Mouse (Mus musculus) stomach, embryonic 16.5 days (tissue): ENCODE measurements at regions not wholly inside any gene's neighbourhood (a gene's known extent, or its start where the extent isn't known, plus 50 kb on each side); places are given as distances from the start of the nearest gene placed in this dataset.

Source experiments
- ATAC-seq: fragments of 200-750 bp; cut with Nextera tagmentation; 2 replicates; pipeline ENCODE4 v1.8.0; 2017; ENCODE audit warnings: moderate number of reproducible peaks, moderate TSS enrichment; ENCODE audit not compliant: insufficient read depth, low FRiP score
- H3K27ac ChIP-seq: fragments of 300-500 bp; sonication (generic); 2 replicates; pipeline ENCODE4 v1.5.1; 2014; ENCODE audit warnings: low read length
- H3K27me3 ChIP-seq: fragments of 300-500 bp; sonication (generic); 2 replicates; pipeline ENCODE4 v1.6.1; 2014; ENCODE audit warnings: low read length, control low read depth, mixed read lengths; ENCODE audit not compliant: control insufficient read depth, insufficient read depth
- H3K36me3 ChIP-seq: fragments of 300-500 bp; sonication (generic); 2 replicates; pipeline ENCODE4 v1.6.1; 2014; ENCODE audit warnings: low read length; ENCODE audit not compliant: control insufficient read depth, insufficient read depth
- H3K4me1 ChIP-seq: fragments of 300-500 bp; sonication (generic); 2 replicates; pipeline ENCODE4 v1.6.1; 2014; ENCODE audit warnings: low read length, control low read depth, mixed read lengths; ENCODE audit not compliant: control insufficient read depth, insufficient read depth
- H3K4me2 ChIP-seq: fragments of 300-500 bp; sonication (generic); 2 replicates; pipeline ENCODE4 v1.6.1; 2014; ENCODE audit warnings: low read depth, low read length, mixed read lengths
- H3K4me3 ChIP-seq: fragments of 300-500 bp; sonication (generic); replicated peaks from 2 replicates; pipeline ENCODE4 v1.5.1; 2014; ENCODE audit warnings: mild to moderate bottlenecking, low read length
- H3K9ac ChIP-seq: fragments of 300-500 bp; sonication (generic); 2 replicates; pipeline ENCODE4 v1.6.1; 2014; ENCODE audit warnings: low read length
- H3K9me3 ChIP-seq: fragments of 300-500 bp; sonication (generic); replicated peaks from 2 replicates; pipeline ENCODE4 v1.6.1; 2016; ENCODE audit warnings: low read length, control low read depth; ENCODE audit not compliant: control insufficient read depth
- WGBS: fragments of 180-500 bp; shearing (Covaris S2); extraction: QIAGEN DNeasy Blood & Tissue Kit; methylation state at CpG from one replicate; pipeline ENCODE4 v1.1.7; 2014; 5-methylcytosine and 5-hydroxymethylcytosine counted together

DNA sequence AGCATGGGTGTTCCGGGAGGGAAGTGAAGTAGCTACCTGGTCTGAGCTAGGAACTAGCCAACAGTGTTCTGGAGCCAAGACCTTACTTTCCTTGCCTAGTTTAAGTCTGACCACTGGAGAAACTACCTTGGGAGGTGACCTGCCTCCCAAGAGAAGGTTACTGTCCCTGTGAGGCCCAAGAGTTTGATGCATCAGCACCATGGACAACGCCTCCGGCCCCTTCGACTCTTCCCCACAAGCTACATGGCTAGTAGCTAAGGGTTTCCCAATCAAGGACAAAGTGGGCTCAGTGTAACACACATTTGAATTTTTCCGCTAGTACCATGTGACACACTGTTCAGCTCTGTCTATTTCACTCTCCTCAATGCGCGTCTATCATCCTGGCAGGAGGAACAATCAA, 171.7 kb upstream of the Zdhhc25 start:
- no peak overlapping the region for H3K9ac ChIP-seq
- ATAC-seq, result no peak
- H3K4me1 ChIP-seq, result no peaks in the 10 kb centered on the region
- no peak overlapping the region for H3K27ac ChIP-seq
- no peaks in the 10 kb centered on the region for H3K36me3 ChIP-seq
- no peaks in the 10 kb centered on the region for H3K27me3 ChIP-seq
- H3K4me2 ChIP-seq, result no peak overlapping the region
- H3K9me3 ChIP-seq, result no peaks in the 10 kb centered on the region
- WGBS, result 66% methylated on average over 7 of the region's 7 CpGs
- no peak overlapping the region for H3K4me3 ChIP-seq

- Histone ChIP-seq H3K27ac (no peak overlapping the region), H3K4me3 (no peak overlapping the region), H3K36me3 (no peaks in the 10 kb centered on the region), H3K4me2 (no peak overlapping the region), H3K27me3 (no peaks in the 10 kb centered on the region), H3K9ac (no peak overlapping the region), H3K4me1 (no peaks in the 10 kb centered on the region), H3K9me3 (no peaks in the 10 kb centered on the region)
- no peak for ATAC-seq
- 88% methylated on average over 7 of the region's 7 CpGs for WGBS
These were observed 169.2 kb upstream of the Zdhhc25 start for GRCm38 (mm10) chr15:88430941-88431340.

DNA sequence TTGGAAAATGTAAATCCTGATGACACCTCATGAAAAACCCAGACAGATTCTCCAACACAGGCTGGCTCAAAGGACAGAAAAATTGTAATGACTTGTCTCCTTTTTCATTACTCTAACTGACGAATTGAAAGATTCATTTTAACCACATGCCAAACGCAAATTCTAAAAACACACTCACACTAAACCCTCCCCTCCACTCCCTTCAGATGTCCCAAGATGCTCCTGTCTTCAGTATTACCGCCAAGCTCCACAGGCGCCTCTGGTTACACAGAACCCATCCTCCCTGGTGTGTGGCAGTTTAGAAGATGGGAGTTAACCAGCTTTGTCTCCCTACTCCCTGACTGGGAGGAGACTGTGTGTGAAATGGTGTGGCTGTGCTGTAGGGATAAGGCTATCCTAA, 151.8 kb upstream of the Zdhhc25 start:
- Histone ChIP-seq H3K4me3 (no peak overlapping the region), H3K27ac (no peak overlapping the region), H3K4me2 (no peak overlapping the region), H3K9me3 (no peaks in the 10 kb centered on the region), H3K4me1 (no peaks in the 10 kb centered on the region), H3K36me3 (no peaks in the 10 kb centered on the region), H3K9ac (no peak overlapping the region), H3K27me3 (no peaks in the 10 kb centered on the region)
- ATAC-seq, result no peak
- 68% methylated on average over 4 of the region's 4 CpGs for WGBS

- H3K9me3 ChIP-seq, result no peaks in the 10 kb centered on the region
- no peak for ATAC-seq
- 85% methylated on average over 6 of the region's 6 CpGs for WGBS
- H3K27ac ChIP-seq, result no peak overlapping the region
- no peaks in the 10 kb centered on the region for H3K4me1 ChIP-seq
- H3K4me2 ChIP-seq, result no peak overlapping the region
- H3K9ac ChIP-seq, result no peak overlapping the region
- H3K4me3 ChIP-seq, result no peak overlapping the region
- H3K27me3 ChIP-seq, result no peaks in the 10 kb centered on the region
- H3K36me3 ChIP-seq, result no peaks in the 10 kb centered on the region
These were observed 148.9 kb upstream of the Zdhhc25 start for GRCm38 (mm10) chr15:88451241-88451640.

DNA sequence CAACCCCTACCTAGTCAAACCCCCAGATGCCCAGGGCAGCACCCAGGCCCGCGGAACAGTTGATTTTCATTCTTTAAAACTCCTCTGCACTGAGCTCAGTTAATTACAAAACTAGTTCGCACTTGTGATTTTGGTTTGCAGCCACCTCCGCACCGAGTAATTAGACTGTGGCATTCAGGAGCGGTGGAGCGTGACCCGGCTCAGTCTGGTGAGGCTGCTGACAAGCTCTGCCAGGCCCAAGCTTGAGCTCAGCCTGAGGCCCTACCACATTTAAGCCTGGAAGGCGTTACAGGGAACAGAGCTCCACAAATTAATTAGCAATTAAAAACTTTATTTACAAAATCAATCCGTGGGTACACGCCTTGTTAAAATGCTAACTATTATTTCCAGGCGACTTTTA, 132.0 kb upstream of the Zdhhc25 start:
- no peak overlapping the region for H3K4me2 ChIP-seq
- H3K4me1 ChIP-seq, result no peaks in the 10 kb centered on the region
- no peaks in the 10 kb centered on the region for H3K9me3 ChIP-seq
- no peak overlapping the region for H3K27ac ChIP-seq
- H3K4me3 ChIP-seq, result no peak overlapping the region
- H3K27me3 ChIP-seq, result no peaks in the 10 kb centered on the region
- H3K9ac ChIP-seq, result no peak overlapping the region
- no peaks in the 10 kb centered on the region for H3K36me3 ChIP-seq
- ATAC-seq, result no peak
- whole genome bisulfite sequencing, result 73% methylated on average over 12 of the region's 12 CpGs

- H3K4me3 ChIP-seq, result no peak overlapping the region
- H3K27me3 ChIP-seq, result no peaks in the 10 kb centered on the region
- H3K4me2 ChIP-seq, result no peak overlapping the region
- H3K9me3 ChIP-seq, result no peaks in the 10 kb centered on the region
- H3K27ac ChIP-seq, result no peak overlapping the region
- whole genome bisulfite sequencing, result 31% methylated on average over 2 of the region's 2 CpGs
- H3K36me3 ChIP-seq, result no peaks in the 10 kb centered on the region
- ATAC-seq, result no peak
- H3K9ac ChIP-seq, result no peak overlapping the region
- no peaks in the 10 kb centered on the region for H3K4me1 ChIP-seq
These were observed 131.3 kb upstream of the Zdhhc25 start for GRCm38 (mm10) chr15:88468810-88469209.

GRCm38 (mm10) chr15:88469508-88470455, 130.3 kb upstream of the Zdhhc25 start:
- H3K9me3 ChIP-seq, result no peaks in the 10 kb centered on the region
- no peak overlapping the region for H3K4me2 ChIP-seq
- no peaks in the 10 kb centered on the region for H3K36me3 ChIP-seq
- H3K27ac ChIP-seq, result no peak overlapping the region
- H3K27me3 ChIP-seq, result no peaks in the 10 kb centered on the region
- H3K4me1 ChIP-seq, result no peaks in the 10 kb centered on the region
- no peak overlapping the region for H3K9ac ChIP-seq
- ATAC-seq, result no peak
- 72% methylated on average over 15 of the region's 15 CpGs for WGBS
- no peak overlapping the region for H3K4me3 ChIP-seq

DNA sequence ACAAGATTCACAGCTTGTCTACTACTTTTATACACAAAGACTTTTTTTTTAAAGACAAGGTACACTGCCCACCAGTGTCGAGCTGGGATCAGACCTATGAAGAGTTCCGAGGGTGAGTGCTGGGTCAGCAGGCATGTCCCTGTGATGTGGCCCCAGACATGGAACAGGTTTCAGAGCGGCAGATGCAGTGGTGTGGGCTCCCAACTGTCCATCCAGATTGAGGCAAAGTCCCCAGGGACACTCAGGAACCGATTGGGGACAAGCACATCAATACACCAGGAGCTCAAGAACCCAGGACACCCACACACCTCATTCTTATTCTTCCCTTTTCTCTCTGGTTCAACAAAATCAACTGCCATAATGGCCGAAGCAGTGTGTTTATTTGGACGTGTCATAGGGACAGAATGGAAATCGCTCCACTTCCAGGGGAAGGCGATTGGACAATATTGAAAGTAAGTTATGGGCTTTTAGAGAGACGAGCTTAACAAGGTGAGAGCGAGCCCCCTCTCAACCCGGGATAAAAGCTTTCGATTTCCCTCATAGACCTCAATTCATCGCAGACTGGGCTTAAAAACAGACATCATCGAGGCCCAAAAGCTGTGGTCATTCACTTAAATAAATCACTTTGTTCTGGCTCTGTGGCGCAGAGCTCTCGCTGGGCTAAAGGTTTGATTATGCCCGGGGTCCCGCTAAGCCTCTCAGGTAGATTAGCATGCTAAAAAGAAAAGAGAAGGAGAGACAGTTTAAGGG, 127.6 kb upstream of the Zdhhc25 start:
- WGBS, result 57% methylated on average over 18 of the region's 18 CpGs
- Histone ChIP-seq H3K4me3 (no peak overlapping the region), H3K27ac (no peak overlapping the region), H3K9ac (no peak overlapping the region), H3K4me1 (no peaks in the 10 kb centered on the region), H3K27me3 (no peaks in the 10 kb centered on the region), H3K36me3 (no peaks in the 10 kb centered on the region), H3K4me2 (no peak overlapping the region), H3K9me3 (no peaks in the 10 kb centered on the region)
- ATAC-seq, result no peak

- 73% methylated on average over 5 of the region's 5 CpGs for WGBS
- Histone ChIP-seq H3K27ac (no peak overlapping the region), H3K36me3 (no peaks in the 10 kb centered on the region), H3K9ac (no peak overlapping the region), H3K9me3 (no peaks in the 10 kb centered on the region), H3K4me2 (no peak overlapping the region), H3K27me3 (no peaks in the 10 kb centered on the region), H3K4me1 (no peaks in the 10 kb centered on the region), H3K4me3 (no peak overlapping the region)
- ATAC-seq, result no peak
These were observed 126.9 kb upstream of the Zdhhc25 start for GRCm38 (mm10) chr15:88473221-88473620.
